Mouse (Mus musculus) embryonic fibroblast, embryonic 13.5 days (primary cell): ENCODE results near the gene Lyve1.

Experiments
- CTCF ChIP-seq: IDR thresholded peaks from 2 replicates; pipeline ENCODE4 v1.5.1; 2011; ENCODE audit warnings: mild to moderate bottlenecking, control low read depth, low read length, moderate library complexity, borderline replicate concordance; ENCODE audit not compliant: insufficient read depth
- POLR2A ChIP-seq: IDR thresholded peaks from 2 replicates; pipeline ENCODE4 v1.6.1; 2011; ENCODE audit warnings: low read depth, mild to moderate bottlenecking, control low read depth, low read length, moderate library complexity

DNA sequence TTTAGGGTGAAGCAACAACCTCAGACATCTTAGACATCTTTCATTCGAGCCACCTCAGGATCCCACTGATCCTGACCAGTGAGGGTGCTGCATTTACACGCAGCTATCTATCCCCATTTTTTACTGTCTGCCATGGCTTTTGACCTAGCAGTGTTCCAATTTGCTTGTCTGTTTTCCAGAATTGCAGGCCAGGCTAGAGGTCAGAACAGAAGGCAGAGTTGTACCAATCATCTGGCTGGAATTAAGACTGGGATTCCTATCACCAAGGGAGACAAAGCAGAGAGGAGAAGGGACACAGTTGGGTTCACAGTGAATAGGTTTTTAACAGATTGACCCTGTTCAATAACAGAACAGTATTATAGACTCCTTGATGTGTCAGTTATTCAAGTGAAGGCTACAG, 43.5 kb upstream of the Lyve1 start:
- TF ChIP-seq CTCF (no peak), POLR2A (no peak)
